Mouse (Mus musculus) inflammation-experienced regulatory T-cells, adult 6 months (primary cell): ENCODE results near the gene Adam12. TPM values are rescaled to one million over a fixed set of nuclear protein-coding genes. Genes with fewer than 3 reads are reported as not detected.
"Not testable (repeated sequence)": the region's sequence is repeated elsewhere in the genome, so short reads cannot be mapped to it uniquely, and the experiment has no call there.

Experiments used
- ATAC-seq: one replicate; pipeline ENCODE4 v1.8.0; 2017
- polyA plus RNA-seq, 3 experiments: library from polyadenylated mRNA; unstranded; fragments of 100-300 nt; shearing (Covaris generic); gene quantifications; one replicate each; pipeline ENCODE4 v1.2.1; 2017

The Adam12 gene
- polyA plus RNA-seq, 3 experiments from 2014 or later = 0.87 to 2.3 (median 1.6) TPM

GRCm38 (mm10) chr7:133925771-133926170, 306.2 kb downstream of the Adam12 start:
- no peak for ATAC-seq

GRCm38 (mm10) chr7:133923994-133924393, 308.0 kb downstream of the Adam12 start:
- ATAC-seq = no peak

- no peak for ATAC-seq
Observed at GRCm38 (mm10) chr7:133921291-133921690, 310.7 kb downstream of the Adam12 start.

GRCm38 (mm10) chr7:133920724-133921123, 311.2 kb downstream of the Adam12 start:
- no peak for ATAC-seq

- ATAC-seq = no peak
Observed at GRCm38 (mm10) chr7:133919918-133920317, 312.0 kb downstream of the Adam12 start.

- ATAC-seq = no peak
Observed at GRCm38 (mm10) chr7:133919306-133919705, 312.6 kb downstream of the Adam12 start.

GRCm38 (mm10) chr7:133916230-133916629, 315.7 kb downstream of the Adam12 start:
- ATAC-seq = no peak

- no peak for ATAC-seq
Observed at GRCm38 (mm10) chr7:133911881-133912280, 320.1 kb downstream of the Adam12 start.

GRCm38 (mm10) chr7:133909833-133910375, 322.0 kb downstream of the Adam12 start:
- no peak for ATAC-seq

- ATAC-seq = no peak
Observed at GRCm38 (mm10) chr7:133908966-133909365, 323.0 kb downstream of the Adam12 start.

GRCm38 (mm10) chr7:133899391-133899790, 332.6 kb downstream of the Adam12 start:
- no peak for ATAC-seq

- no peak for ATAC-seq
Observed at GRCm38 (mm10) chr7:133891796-133892195, 340.1 kb downstream of the Adam12 start.

- no peak for ATAC-seq
Observed at GRCm38 (mm10) chr7:133891298-133891697, 340.6 kb downstream of the Adam12 start.

- ATAC-seq = no peak
Observed at GRCm38 (mm10) chr7:133889986-133890385, 342.0 kb downstream of the Adam12 start.

- no peak for ATAC-seq
Observed at GRCm38 (mm10) chr7:133888926-133889920, 342.7 kb downstream of the Adam12 start.

- ATAC-seq = not testable (repeated sequence)
Observed at GRCm38 (mm10) chr7:133884759-133885431, 347.1 kb downstream of the Adam12 start.

- no peak for ATAC-seq
Observed at GRCm38 (mm10) chr7:133879761-133880160, 352.2 kb downstream of the Adam12 start.

- no peak for ATAC-seq
Observed at GRCm38 (mm10) chr7:133876646-133877342, 355.2 kb downstream of the Adam12 start.

- ATAC-seq = no peak
Observed at GRCm38 (mm10) chr7:133876139-133876538, 355.8 kb downstream of the Adam12 start.

- no peak for ATAC-seq
Observed at GRCm38 (mm10) chr7:133872701-133873100, 359.2 kb downstream of the Adam12 start.

- no peak for ATAC-seq
Observed at GRCm38 (mm10) chr7:133870265-133870664, 361.7 kb downstream of the Adam12 start.

- ATAC-seq = no peak
Observed at GRCm38 (mm10) chr7:133863684-133864083, 368.3 kb downstream of the Adam12 start.

- ATAC-seq = no peak
Observed at GRCm38 (mm10) chr7:133863151-133863550, 368.8 kb downstream of the Adam12 start.
